Mouse (Mus musculus) ES-E14 (cell line): ENCODE measurements around the gene Lcp2. TPM values are rescaled to one million over a fixed set of nuclear protein-coding genes. Genes with fewer than 3 reads are reported as not detected.

Source experiments
- DNase-seq: peaks from one replicate; pipeline ENCODE4 v3.0.0-alpha.2; 2013; ENCODE audit warnings: low read depth, low spot score
- H3K27ac ChIP-seq: 2 replicates; pipeline ENCODE4 v1.5.1; 2012; ENCODE audit warnings: low read depth, mild to moderate bottlenecking, low read length, moderate library complexity, mixed read lengths; ENCODE audit not compliant: poor library complexity, insufficient read depth, severe bottlenecking
- H3K36me3 ChIP-seq: 2 replicates; pipeline ENCODE4 v1.6.1; 2012; ENCODE audit warnings: mild to moderate bottlenecking, low read length, moderate library complexity, mixed read lengths; ENCODE audit not compliant: control insufficient read depth, poor library complexity, insufficient read depth, severe bottlenecking
- H3K4me1 ChIP-seq, 2 experiments: fragments of 150-350 bp in 1 of 2; sonication (generic) in 1 of 2; 2 replicates each; pipeline ENCODE4 v1.6.1; 2012; ENCODE audit warnings: low read length in 2 of 2, mild to moderate bottlenecking in 1 of 2, mixed read lengths in 1 of 2; ENCODE audit not compliant: control insufficient read depth in 2 of 2, insufficient read depth in 2 of 2, poor library complexity in 1 of 2
- H3K4me3 ChIP-seq, 2 experiments: fragments of 150-350 bp in 1 of 2; sonication (generic) in 1 of 2; 2 replicates each; pipeline ENCODE4 v1.5.1; 2012; ENCODE audit warnings: low read length in 2 of 2, low read depth in 1 of 2, mild to moderate bottlenecking in 1 of 2, mixed read lengths in 1 of 2; ENCODE audit not compliant: insufficient read depth in 1 of 2, poor library complexity in 1 of 2, severe bottlenecking in 1 of 2
- H3K9ac ChIP-seq: 2 replicates; pipeline ENCODE4 v1.6.1; 2012; ENCODE audit warnings: low read depth, mild to moderate bottlenecking, low read length, mixed read lengths; ENCODE audit not compliant: poor library complexity, insufficient read depth, severe bottlenecking
- H3K9me3 ChIP-seq: fragments of 150-350 bp; sonication (generic); 2 replicates; pipeline ENCODE4 v1.6.1; 2012; ENCODE audit warnings: low read depth, mild to moderate bottlenecking, low read length; ENCODE audit not compliant: control insufficient read depth, insufficient read depth
- CHD2 ChIP-seq: IDR thresholded peaks from 2 replicates; pipeline ENCODE4 v1.6.1; 2014; ENCODE audit warnings: mild to moderate bottlenecking, low read depth, low read length, inconsistent platforms
- HCFC1 ChIP-seq: IDR thresholded peaks from 2 replicates; pipeline ENCODE4 v1.6.1; 2012; ENCODE audit warnings: low read length, inconsistent platforms, borderline replicate concordance; ENCODE audit not compliant: insufficient read depth
- MAFK ChIP-seq: IDR thresholded peaks from 2 replicates; pipeline ENCODE4 v1.6.1; 2014; ENCODE audit warnings: mild to moderate bottlenecking, low read depth, low read length, inconsistent platforms; ENCODE audit not compliant: insufficient read depth
- ZC3H11A ChIP-seq: IDR thresholded peaks from 2 replicates; pipeline ENCODE4 v1.6.1; 2012; ENCODE audit warnings: low read depth, mild to moderate bottlenecking, inconsistent platforms, low read length, borderline replicate concordance
- ZNF384 ChIP-seq: IDR thresholded peaks from 2 replicates; pipeline ENCODE4 v1.6.1; 2012; ENCODE audit warnings: low read depth, low read length, inconsistent platforms
- in situ Hi-C, 2 experiments: fragments of 600-800 bp; cut with MboI; formaldehyde crosslinking; loops; one replicate each; pipeline ENCODE4 v1.15.1; 2025; ENCODE audit warnings: low sequenced_read_pairs in 2 of 2, inconsistent platforms in 1 of 2; ENCODE audit not compliant: unreplicated experiment in 2 of 2
- total RNA-seq: library from RNA; depleted of rRNA; stranded (reverse); fragments of 300-350 nt; gene quantifications from 2 replicates; pipeline ENCODE4 v1.2.3, GENCODE M21; 2012

Gene Lcp2
- total RNA-seq, 1 experiment: 0.09 TPM

DNA sequence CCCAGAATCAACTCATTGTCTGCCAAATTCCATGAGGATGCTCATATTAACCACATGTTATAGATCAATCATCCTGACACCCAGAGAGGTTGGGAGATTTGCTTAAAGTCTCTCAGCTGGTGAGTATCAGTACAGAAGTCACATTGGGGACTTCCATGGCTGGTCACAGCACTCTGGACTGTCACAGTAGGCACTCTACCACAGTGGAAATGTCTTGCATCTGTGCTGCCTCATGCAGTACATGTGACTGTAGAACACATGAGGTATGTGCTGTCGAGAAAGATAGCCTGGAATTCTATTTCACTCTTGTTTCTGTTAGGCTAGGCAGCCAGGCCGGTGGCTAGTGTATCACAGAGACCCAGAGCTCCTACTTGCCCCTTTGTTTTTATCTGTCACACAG, 11.9 kb upstream of the Lcp2 start:
- no peak for DNase-seq
- TF ChIP-seq CHD2 (no peak), HCFC1 (no peak), ZC3H11A (no peak)
- Histone ChIP-seq H3K36me3 (no peaks in the 10 kb centered on the region), H3K4me1 (no peaks in the 10 kb centered on the region), H3K9ac (no peak overlapping the region), H3K27ac (no peak overlapping the region), H3K4me3 (no peak overlapping the region), H3K9me3 (no peaks in the 10 kb centered on the region)
- in situ Hi-C loops: no loop called here

DNA sequence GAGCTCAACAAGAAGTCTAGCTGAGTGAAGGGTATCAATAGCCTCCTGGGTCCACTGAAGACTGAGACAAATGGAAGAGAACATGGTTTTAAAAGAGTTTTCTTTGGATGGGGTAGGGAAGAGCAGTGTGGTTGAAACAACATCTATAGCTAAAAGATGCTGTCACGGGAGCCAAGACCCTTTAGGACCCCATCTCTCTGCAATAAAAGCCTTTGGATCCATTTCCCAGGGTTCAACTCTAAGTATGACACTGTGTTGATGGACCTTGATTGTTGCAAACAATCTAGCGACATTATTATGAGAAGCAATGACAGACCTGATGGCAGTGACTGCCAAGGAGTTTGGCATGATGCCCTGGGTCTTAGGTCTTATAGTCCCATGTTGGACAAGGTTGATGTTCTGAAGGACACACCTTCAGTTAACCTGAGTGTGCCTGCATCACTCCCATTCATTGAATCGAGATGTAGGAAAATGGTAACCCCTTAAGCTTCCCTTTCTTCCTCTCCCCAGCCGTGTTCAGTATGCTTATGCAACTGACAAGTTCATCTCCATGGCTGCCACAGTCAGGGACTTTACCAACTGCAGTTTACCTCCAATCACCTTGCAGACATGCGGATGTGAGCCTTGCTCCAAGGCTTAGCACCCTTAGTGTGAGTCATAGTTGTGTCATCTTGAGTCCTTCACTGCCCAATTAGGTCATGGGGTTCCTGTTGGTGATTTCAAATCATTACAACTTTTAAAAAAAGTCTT, 10.6 kb upstream of the Lcp2 start:
- no peaks in the 10 kb centered on the region for H3K9me3 ChIP-seq
- DNase-seq: no peak
- no peaks in the 10 kb centered on the region for H3K36me3 ChIP-seq
- no peak overlapping the region for H3K4me3 ChIP-seq
- no peak overlapping the region for H3K9ac ChIP-seq
- H3K4me1 ChIP-seq: no peaks in the 10 kb centered on the region
- no peak overlapping the region for H3K27ac ChIP-seq
- in situ Hi-C loops: no loop called here
- TF ChIP-seq ZC3H11A: no peak
- TF ChIP-seq CHD2: no peak
- TF ChIP-seq MAFK: no peak
- TF ChIP-seq HCFC1: no peak
- TF ChIP-seq ZNF384: no peak

DNA sequence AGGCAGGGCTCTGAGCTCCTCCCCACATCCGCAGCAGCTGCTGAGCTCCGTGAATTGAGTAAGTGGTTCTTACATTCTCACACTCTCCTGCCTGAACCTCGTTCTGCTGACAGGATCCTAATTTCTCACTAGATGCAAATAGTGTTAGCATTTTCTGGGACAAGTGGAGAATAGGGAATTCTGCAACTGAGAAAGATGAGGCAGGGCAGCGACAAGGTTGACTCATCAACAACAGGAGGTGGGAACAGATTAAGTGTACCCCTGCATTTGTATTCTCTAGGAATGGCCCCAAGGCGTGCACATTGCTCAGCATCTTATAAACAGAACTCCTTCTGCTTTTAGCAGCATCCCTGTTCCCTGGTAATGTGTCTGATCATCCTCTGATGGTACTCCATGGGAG, 6.7 kb upstream of the Lcp2 start:
- TF ChIP-seq ZC3H11A (no peak), HCFC1 (no peak), ZNF384 (no peak), CHD2 (no peak), MAFK (no peak)
- H3K36me3 ChIP-seq: no peaks in the 10 kb centered on the region
- H3K4me3 ChIP-seq: no peak overlapping the region
- no peak overlapping the region for H3K9ac ChIP-seq
- no peak overlapping the region for H3K27ac ChIP-seq
- DNase-seq: no peak
- in situ Hi-C loops: no loop called here
- H3K9me3 ChIP-seq: no peaks in the 10 kb centered on the region
- H3K4me1 ChIP-seq: no peaks in the 10 kb centered on the region

DNA sequence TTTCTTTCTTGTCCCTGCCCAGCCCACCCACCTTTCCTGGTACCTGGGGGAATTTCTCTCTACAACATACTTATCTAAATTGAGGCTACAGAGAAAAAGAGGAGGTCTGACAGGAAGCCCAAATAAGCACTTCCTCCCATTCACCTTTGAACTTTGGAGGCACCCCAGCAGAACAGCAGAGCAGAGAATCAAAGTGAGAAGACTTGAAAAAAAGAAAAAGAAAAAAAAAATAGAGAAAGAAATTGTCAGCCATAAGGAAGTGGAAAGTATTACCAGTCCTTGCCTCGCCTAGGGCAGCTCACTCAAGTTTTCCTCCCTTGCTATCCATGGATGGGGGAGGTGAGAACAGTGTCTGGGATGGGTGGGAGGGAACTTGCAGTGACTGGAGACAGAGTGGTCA, 3.9 kb upstream of the Lcp2 start:
- H3K27ac ChIP-seq: no peak overlapping the region
- no peak for TF ChIP-seq HCFC1
- TF ChIP-seq CHD2: no peak
- TF ChIP-seq ZC3H11A: no peak
- no peak for TF ChIP-seq MAFK
- TF ChIP-seq ZNF384: no peak
- H3K9me3 ChIP-seq: no peaks in the 10 kb centered on the region
- in situ Hi-C loops: no loop called here
- no peak overlapping the region for H3K4me3 ChIP-seq
- no peak for DNase-seq
- no peak overlapping the region for H3K9ac ChIP-seq
- no peaks in the 10 kb centered on the region for H3K4me1 ChIP-seq
- H3K36me3 ChIP-seq: no peaks in the 10 kb centered on the region

DNA sequence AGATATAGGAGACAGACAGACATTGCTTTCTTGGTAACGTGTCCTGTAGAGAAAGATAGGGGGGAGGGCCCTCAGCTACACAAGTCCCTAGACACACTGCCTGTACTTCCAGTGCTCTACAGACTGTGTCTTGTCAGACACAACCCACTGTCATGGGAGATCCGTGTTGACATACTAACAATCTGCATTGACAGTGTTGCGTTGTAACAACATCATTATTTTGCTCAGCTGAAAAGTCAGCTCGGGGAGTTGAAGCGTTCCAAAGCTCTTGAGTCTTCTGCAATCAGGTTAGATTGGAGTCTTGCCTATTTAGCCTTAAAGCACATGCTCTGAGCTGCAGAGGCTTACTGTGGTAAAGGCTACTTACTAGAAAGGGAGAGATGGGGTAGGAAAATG, 820 bp downstream of the Lcp2 start:
- DNase-seq: no peak
- Histone ChIP-seq H3K36me3 (no peaks in the 10 kb centered on the region), H3K9ac (no peak overlapping the region), H3K9me3 (no peaks in the 10 kb centered on the region), H3K4me3 (no peak overlapping the region), H3K27ac (no peak overlapping the region), H3K4me1 (no peaks in the 10 kb centered on the region)
- TF ChIP-seq MAFK (no peak), ZC3H11A (no peak), ZNF384 (no peak), HCFC1 (no peak), CHD2 (no peak)
- in situ Hi-C loops: no loop called here
